Mouse (Mus musculus): ENCODE measurements around the gene Morn1. TPM values are rescaled to one million over a fixed set of nuclear protein-coding genes. Genes with fewer than 3 reads are reported as not detected.
"Not testable (repeated sequence)": the region's sequence is repeated elsewhere in the genome, so short reads cannot be mapped to it uniquely, and the experiment has no call there.

The Morn1 gene
- polyA plus RNA-seq, 1 experiment from 2014 or later = 9.4 TPM

GRCm38 (mm10) chr4:155075137-155075536, 11.2 kb upstream of the Morn1 start:
- ATAC-seq = no peak
- DNase-seq (ENCODE audit: low spot score) = no peak
- Histone ChIP-seq H3K36me3 (ENCODE audit: insufficient read depth, low read length) (peaks cover 49% of the 10 kb centered on the region), H3K27me3 (replicated peaks; ENCODE audit: insufficient read depth, low read length) (no peaks in the 10 kb centered on the region), H3K4me1 (ENCODE audit: insufficient read depth, low read depth, low read length) (no peaks in the 10 kb centered on the region), H3K4me2 (replicated peaks; ENCODE audit: low read depth, low read length) (no peak overlapping the region), H3K27ac (ENCODE audit: low read length) (no peak overlapping the region), H3K9ac (replicated peaks; ENCODE audit: low read depth) (no peak overlapping the region), H3K9me3 (ENCODE audit: low read length) (no peaks in the 10 kb centered on the region), H3K4me3 (ENCODE audit: low read depth, low read length) (no peak overlapping the region)
- 91% methylated on average over 9 of the region's 9 CpGs for WGBS
- TF ChIP-seq EP300 (IDR thresholded peaks at IDR 0.05) (no peak), CTCF (IDR thresholded peaks at IDR 0.05) (peak; percentile 25; the same call in 1 of the 2 replicates)

- Histone ChIP-seq H3K9me3 (ENCODE audit: low read length) (no peaks in the 10 kb centered on the region), H3K36me3 (ENCODE audit: insufficient read depth, low read length) (peaks cover 47% of the 10 kb centered on the region), H3K4me1 (ENCODE audit: insufficient read depth, low read depth, low read length) (no peaks in the 10 kb centered on the region), H3K4me2 (replicated peaks; ENCODE audit: low read depth, low read length) (no peak overlapping the region), H3K9ac (replicated peaks; ENCODE audit: low read depth) (no peak overlapping the region), H3K27ac (ENCODE audit: low read length) (no peak overlapping the region), H3K27me3 (replicated peaks; ENCODE audit: insufficient read depth, low read length) (no peaks in the 10 kb centered on the region), H3K4me3 (ENCODE audit: low read depth, low read length) (no peak overlapping the region)
- no peak for DNase-seq (ENCODE audit: low spot score)
- no peak for TF ChIP-seq EP300 (IDR thresholded peaks at IDR 0.05)
- no peak for TF ChIP-seq CTCF (IDR thresholded peaks at IDR 0.05)
- 95% methylated on average over 2 of the region's 2 CpGs for WGBS
- ATAC-seq = no peak
These were observed 10.6 kb upstream of the Morn1 start for GRCm38 (mm10) chr4:155075813-155076212.

DNA sequence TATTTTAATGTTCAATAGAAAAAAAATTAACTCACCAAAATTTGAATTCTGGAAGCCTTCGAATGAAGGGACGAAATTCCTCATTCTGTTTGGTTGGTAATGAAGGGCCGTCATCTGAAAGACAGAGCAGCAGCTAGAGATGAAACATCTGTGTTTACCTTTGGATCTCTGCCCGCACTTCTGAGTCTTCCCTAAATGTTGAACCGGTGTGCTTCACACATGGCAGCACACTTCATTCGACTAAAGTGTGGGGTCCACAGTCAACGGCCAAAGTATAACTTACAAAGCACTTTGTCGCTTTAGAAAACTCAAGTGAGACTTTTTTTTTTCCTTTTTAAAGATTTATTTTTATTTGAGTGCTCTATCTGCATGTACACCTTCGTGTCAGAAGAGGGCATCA, 9.7 kb upstream of the Morn1 start:
- H3K4me3 ChIP-seq (ENCODE audit: low read depth, low read length) = no peak overlapping the region
- no peak overlapping the region for H3K9ac ChIP-seq (replicated peaks; ENCODE audit: low read depth)
- no peaks in the 10 kb centered on the region for H3K4me1 ChIP-seq (ENCODE audit: insufficient read depth, low read depth, low read length)
- no peaks in the 10 kb centered on the region for H3K27me3 ChIP-seq (replicated peaks; ENCODE audit: insufficient read depth, low read length)
- H3K27ac ChIP-seq (ENCODE audit: low read length) = no peak overlapping the region
- H3K9me3 ChIP-seq (ENCODE audit: low read length) = no peaks in the 10 kb centered on the region
- WGBS = 48% methylated on average over 9 of the region's 9 CpGs
- no peak for DNase-seq (ENCODE audit: low spot score)
- H3K4me2 ChIP-seq (replicated peaks; ENCODE audit: low read depth, low read length) = no peak overlapping the region
- no peak for ATAC-seq
- H3K36me3 ChIP-seq (ENCODE audit: insufficient read depth, low read length) = peaks cover 40% of the 10 kb centered on the region
- TF ChIP-seq CTCF (IDR thresholded peaks at IDR 0.05) (no peak), EP300 (IDR thresholded peaks at IDR 0.05) (no peak)

DNA sequence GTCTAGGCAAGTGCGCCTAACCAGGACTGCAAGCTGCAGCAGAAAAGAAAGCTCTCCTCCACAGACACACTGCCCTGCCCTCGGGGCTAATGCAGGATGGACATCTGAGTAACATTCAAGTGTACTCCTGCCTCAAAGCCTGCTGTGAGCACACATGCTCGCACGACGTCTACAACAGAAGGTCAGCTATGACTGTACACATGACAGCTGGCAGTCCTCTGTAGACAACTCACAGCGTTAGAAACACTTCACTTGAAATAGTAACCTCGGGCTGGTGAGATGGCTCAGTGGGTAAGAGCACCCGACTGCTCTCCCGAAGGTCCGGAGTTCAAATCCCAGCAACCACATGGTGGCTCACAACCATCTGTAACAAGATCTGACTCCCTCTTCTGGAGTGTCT, 7.6 kb upstream of the Morn1 start:
- H3K36me3 ChIP-seq (ENCODE audit: insufficient read depth, low read length) = peaks cover 26% of the 10 kb centered on the region
- not testable (repeated sequence) for H3K4me2 ChIP-seq (replicated peaks; ENCODE audit: low read depth, low read length); H3K27me3 ChIP-seq (replicated peaks; ENCODE audit: insufficient read depth, low read length); H3K27ac ChIP-seq (ENCODE audit: low read length); H3K9ac ChIP-seq (replicated peaks; ENCODE audit: low read depth); H3K4me1 ChIP-seq (ENCODE audit: insufficient read depth, low read depth, low read length); H3K9me3 ChIP-seq (ENCODE audit: low read length); H3K4me3 ChIP-seq (ENCODE audit: low read depth, low read length)
- DNase-seq (ENCODE audit: low spot score) = peak; percentile 29
- ATAC-seq = peak; percentile 46
- WGBS = 71% methylated on average over 10 of the region's 10 CpGs

GRCm38 (mm10) chr4:155079666-155080065, 6.7 kb upstream of the Morn1 start:
- no peak for ATAC-seq
- WGBS = 64% methylated on average over 6 of the region's 6 CpGs
- H3K27me3 ChIP-seq (replicated peaks; ENCODE audit: insufficient read depth, low read length) = no peaks in the 10 kb centered on the region
- H3K36me3 ChIP-seq (ENCODE audit: insufficient read depth, low read length) = peaks cover 26% of the 10 kb centered on the region
- peaks cover 4% of the 10 kb centered on the region; the same call in 1 of the 2 replicates for H3K4me1 ChIP-seq (ENCODE audit: insufficient read depth, low read depth, low read length)
- H3K9me3 ChIP-seq (ENCODE audit: low read length) = no peaks in the 10 kb centered on the region
- DNase-seq (ENCODE audit: low spot score) = no peak
- no peak overlapping the region for H3K4me2 ChIP-seq (replicated peaks; ENCODE audit: low read depth, low read length)
- H3K9ac ChIP-seq (replicated peaks; ENCODE audit: low read depth) = no peak overlapping the region
- no peak overlapping the region for H3K4me3 ChIP-seq (ENCODE audit: low read depth, low read length)
- H3K27ac ChIP-seq (ENCODE audit: low read length) = no peak overlapping the region
- TF ChIP-seq EP300 (IDR thresholded peaks at IDR 0.05) = no peak
- TF ChIP-seq CTCF (IDR thresholded peaks at IDR 0.05) = no peak

GRCm38 (mm10) chr4:155083553-155083952, 2.8 kb upstream of the Morn1 start:
- DNase-seq (ENCODE audit: low spot score) (no peak), ATAC-seq (no peak)
- H3K4me1 ChIP-seq (ENCODE audit: insufficient read depth, low read depth, low read length) = peaks cover 18% of the 10 kb centered on the region
- 86% methylated on average over 4 of the region's 4 CpGs for WGBS
- H3K27ac ChIP-seq (ENCODE audit: low read length) = no peak overlapping the region
- H3K36me3 ChIP-seq (ENCODE audit: insufficient read depth, low read length) = peaks cover 7% of the 10 kb centered on the region; the same call in 1 of the 2 replicates
- H3K4me2 ChIP-seq (replicated peaks; ENCODE audit: low read depth, low read length) = no peak overlapping the region
- H3K27me3 ChIP-seq (replicated peaks; ENCODE audit: insufficient read depth, low read length) = no peaks in the 10 kb centered on the region
- TF ChIP-seq CTCF (IDR thresholded peaks at IDR 0.05) (no peak), EP300 (IDR thresholded peaks at IDR 0.05) (no peak)
- H3K9me3 ChIP-seq (ENCODE audit: low read length) = no peaks in the 10 kb centered on the region
- H3K4me3 ChIP-seq (ENCODE audit: low read depth, low read length) = no peak overlapping the region
- H3K9ac ChIP-seq (replicated peaks; ENCODE audit: low read depth) = no peak overlapping the region

- Histone ChIP-seq H3K27me3 (replicated peaks; ENCODE audit: insufficient read depth, low read length) (no peaks in the 10 kb centered on the region), H3K9ac (replicated peaks; ENCODE audit: low read depth) (peak overlapping the region; percentile 16; the same call in 1 of the 2 replicates), H3K4me2 (replicated peaks; ENCODE audit: low read depth, low read length) (0 out of 2 replicates have a peak overlapping the region, but pooled peaks have one; percentile 85), H3K27ac (ENCODE audit: low read length) (no peak overlapping the region), H3K9me3 (ENCODE audit: low read length) (no peaks in the 10 kb centered on the region), H3K4me3 (ENCODE audit: low read depth, low read length) (no peak overlapping the region), H3K4me1 (ENCODE audit: insufficient read depth, low read depth, low read length) (peaks cover 18% of the 10 kb centered on the region), H3K36me3 (ENCODE audit: insufficient read depth, low read length) (0 out of 2 replicates have a peak, but pooled peaks cover 4% of the 10 kb centered on the region)
- 87% methylated on average over 7 of the region's 7 CpGs for WGBS
- DNase-seq (ENCODE audit: low spot score) (no peak), ATAC-seq (no peak)
- TF ChIP-seq CTCF (IDR thresholded peaks at IDR 0.05) (no peak), EP300 (IDR thresholded peaks at IDR 0.05) (no peak)
These were observed 2.0 kb upstream of the Morn1 start for GRCm38 (mm10) chr4:155084351-155084750.

Measured in lung, postnatal 0 days (tissue).